Mouse (Mus musculus): ENCODE measurements around the gene Rps6ka5. TPM values are rescaled to one million over a fixed set of nuclear protein-coding genes. Genes with fewer than 3 reads are reported as not detected.
A peak's percentile ranks its signal among the peaks of the same experiment; 100 is the strongest.

Gene Rps6ka5
- polyA plus RNA-seq, 1 experiment from 2014 or later = 14.4 TPM

- H3K4me1 ChIP-seq (replicated peaks; ENCODE audit: control insufficient read depth, insufficient read depth, low read length) = peaks cover 6% of the 10 kb centered on the region; the same call in 1 of the 2 replicates
Measured at GRCm38 (mm10) chr12:100688177-100688576, 38.6 kb downstream of the Rps6ka5 start.

GRCm38 (mm10) chr12:100687001-100687400, 39.8 kb downstream of the Rps6ka5 start:
- H3K36me3 ChIP-seq (ENCODE audit: control insufficient read depth, insufficient read depth) = no peaks in the 10 kb centered on the region
- no peak for ATAC-seq
- WGBS = 64% methylated on average over 2 of the region's 2 CpGs
- H3K27ac ChIP-seq (ENCODE audit: low read length) = no peak overlapping the region
- no peaks in the 10 kb centered on the region for H3K27me3 ChIP-seq (replicated peaks; ENCODE audit: control insufficient read depth, insufficient read depth, low read length)
- peaks cover 4% of the 10 kb centered on the region; the same call in 1 of the 2 replicates for H3K4me1 ChIP-seq (replicated peaks; ENCODE audit: control insufficient read depth, insufficient read depth, low read length)
- H3K9me3 ChIP-seq (ENCODE audit: control insufficient read depth, low read length) = no peaks in the 10 kb centered on the region
- H3K4me3 ChIP-seq (replicated peaks; ENCODE audit: low read length) = no peak overlapping the region
- no peak overlapping the region for H3K4me2 ChIP-seq (ENCODE audit: low read length)
- H3K9ac ChIP-seq (replicated peaks; ENCODE audit: low read depth, low read length) = no peak overlapping the region

More at GRCm38 (mm10) chr12:100688177-100688576, 38.6 kb downstream of the Rps6ka5 start:
- Histone ChIP-seq H3K27ac (ENCODE audit: low read length) (no peak overlapping the region), H3K4me3 (replicated peaks; ENCODE audit: low read length) (no peak overlapping the region), H3K9me3 (ENCODE audit: control insufficient read depth, low read length) (no peaks in the 10 kb centered on the region), H3K36me3 (ENCODE audit: control insufficient read depth, insufficient read depth) (no peaks in the 10 kb centered on the region), H3K4me2 (ENCODE audit: low read length) (no peak overlapping the region), H3K9ac (replicated peaks; ENCODE audit: low read depth, low read length) (no peak overlapping the region), H3K27me3 (replicated peaks; ENCODE audit: control insufficient read depth, insufficient read depth, low read length) (no peaks in the 10 kb centered on the region)
- no peak for ATAC-seq

GRCm38 (mm10) chr12:100681752-100682151, 45.0 kb downstream of the Rps6ka5 start:
- H3K4me2 ChIP-seq (ENCODE audit: low read length) = no peak overlapping the region
- 84% methylated on average over 7 of the region's 7 CpGs for WGBS
- H3K4me1 ChIP-seq (replicated peaks; ENCODE audit: control insufficient read depth, insufficient read depth, low read length) = no peaks in the 10 kb centered on the region
- no peak overlapping the region for H3K27ac ChIP-seq (ENCODE audit: low read length)
- H3K4me3 ChIP-seq (replicated peaks; ENCODE audit: low read length) = no peak overlapping the region
- H3K9ac ChIP-seq (replicated peaks; ENCODE audit: low read depth, low read length) = no peak overlapping the region
- no peaks in the 10 kb centered on the region for H3K27me3 ChIP-seq (replicated peaks; ENCODE audit: control insufficient read depth, insufficient read depth, low read length)
- H3K36me3 ChIP-seq (ENCODE audit: control insufficient read depth, insufficient read depth) = no peaks in the 10 kb centered on the region
- no peaks in the 10 kb centered on the region for H3K9me3 ChIP-seq (ENCODE audit: control insufficient read depth, low read length)
- ATAC-seq = no peak

GRCm38 (mm10) chr12:100681241-100681640, 45.5 kb downstream of the Rps6ka5 start:
- no peak for ATAC-seq
- Histone ChIP-seq H3K36me3 (ENCODE audit: control insufficient read depth, insufficient read depth) (no peaks in the 10 kb centered on the region), H3K4me2 (ENCODE audit: low read length) (no peak overlapping the region), H3K4me1 (replicated peaks; ENCODE audit: control insufficient read depth, insufficient read depth, low read length) (no peaks in the 10 kb centered on the region), H3K9me3 (ENCODE audit: control insufficient read depth, low read length) (no peaks in the 10 kb centered on the region), H3K27ac (ENCODE audit: low read length) (no peak overlapping the region), H3K4me3 (replicated peaks; ENCODE audit: low read length) (no peak overlapping the region), H3K27me3 (replicated peaks; ENCODE audit: control insufficient read depth, insufficient read depth, low read length) (no peaks in the 10 kb centered on the region), H3K9ac (replicated peaks; ENCODE audit: low read depth, low read length) (no peak overlapping the region)
- WGBS = 61% methylated on average over 1 of the region's 1 CpGs

GRCm38 (mm10) chr12:100680676-100681075, 46.1 kb downstream of the Rps6ka5 start:
- Histone ChIP-seq H3K27me3 (replicated peaks; ENCODE audit: control insufficient read depth, insufficient read depth, low read length) (no peaks in the 10 kb centered on the region), H3K4me2 (ENCODE audit: low read length) (no peak overlapping the region), H3K27ac (ENCODE audit: low read length) (no peak overlapping the region), H3K9me3 (ENCODE audit: control insufficient read depth, low read length) (no peaks in the 10 kb centered on the region), H3K9ac (replicated peaks; ENCODE audit: low read depth, low read length) (no peak overlapping the region), H3K36me3 (ENCODE audit: control insufficient read depth, insufficient read depth) (no peaks in the 10 kb centered on the region), H3K4me1 (replicated peaks; ENCODE audit: control insufficient read depth, insufficient read depth, low read length) (no peaks in the 10 kb centered on the region), H3K4me3 (replicated peaks; ENCODE audit: low read length) (no peak overlapping the region)
- 68% methylated on average over 5 of the region's 5 CpGs for WGBS
- ATAC-seq = no peak

- no peak overlapping the region for H3K4me3 ChIP-seq (replicated peaks; ENCODE audit: low read length)
- no peak overlapping the region for H3K4me2 ChIP-seq (ENCODE audit: low read length)
- 82% methylated on average over 2 of the region's 2 CpGs for WGBS
- ATAC-seq = no peak
- no peak overlapping the region for H3K9ac ChIP-seq (replicated peaks; ENCODE audit: low read depth, low read length)
- no peaks in the 10 kb centered on the region; the same call in 1 of the 2 replicates for H3K36me3 ChIP-seq (ENCODE audit: control insufficient read depth, insufficient read depth)
- peaks cover 5% of the 10 kb centered on the region for H3K4me1 ChIP-seq (replicated peaks; ENCODE audit: control insufficient read depth, insufficient read depth, low read length)
- H3K27ac ChIP-seq (ENCODE audit: low read length) = no peak overlapping the region
- no peaks in the 10 kb centered on the region for H3K27me3 ChIP-seq (replicated peaks; ENCODE audit: control insufficient read depth, insufficient read depth, low read length)
- no peaks in the 10 kb centered on the region for H3K9me3 ChIP-seq (ENCODE audit: control insufficient read depth, low read length)
Measured at GRCm38 (mm10) chr12:100670647-100671199, 56.1 kb downstream of the Rps6ka5 start.

GRCm38 (mm10) chr12:100665294-100665693, 61.5 kb downstream of the Rps6ka5 start:
- no peak overlapping the region for H3K9ac ChIP-seq (replicated peaks; ENCODE audit: low read depth, low read length)
- H3K27ac ChIP-seq (ENCODE audit: low read length) = no peak overlapping the region
- peaks cover 5% of the 10 kb centered on the region for H3K4me1 ChIP-seq (replicated peaks; ENCODE audit: control insufficient read depth, insufficient read depth, low read length)
- no peaks in the 10 kb centered on the region for H3K9me3 ChIP-seq (ENCODE audit: control insufficient read depth, low read length)
- no peak overlapping the region for H3K4me3 ChIP-seq (replicated peaks; ENCODE audit: low read length)
- no peaks in the 10 kb centered on the region for H3K27me3 ChIP-seq (replicated peaks; ENCODE audit: control insufficient read depth, insufficient read depth, low read length)
- ATAC-seq = peak; percentile 94
- 64% methylated on average over 4 of the region's 4 CpGs for WGBS
- H3K36me3 ChIP-seq (ENCODE audit: control insufficient read depth, insufficient read depth) = no peaks in the 10 kb centered on the region
- no peak overlapping the region for H3K4me2 ChIP-seq (ENCODE audit: low read length)

GRCm38 (mm10) chr12:100660076-100660475, 66.7 kb downstream of the Rps6ka5 start:
- no peak overlapping the region for H3K27ac ChIP-seq (ENCODE audit: low read length)
- no peaks in the 10 kb centered on the region for H3K9me3 ChIP-seq (ENCODE audit: control insufficient read depth, low read length)
- H3K4me2 ChIP-seq (ENCODE audit: low read length) = no peak overlapping the region
- no peaks in the 10 kb centered on the region for H3K4me1 ChIP-seq (replicated peaks; ENCODE audit: control insufficient read depth, insufficient read depth, low read length)
- H3K36me3 ChIP-seq (ENCODE audit: control insufficient read depth, insufficient read depth) = no peaks in the 10 kb centered on the region
- WGBS = 82% methylated on average over 2 of the region's 2 CpGs
- no peak for ATAC-seq
- no peaks in the 10 kb centered on the region for H3K27me3 ChIP-seq (replicated peaks; ENCODE audit: control insufficient read depth, insufficient read depth, low read length)
- H3K4me3 ChIP-seq (replicated peaks; ENCODE audit: low read length) = no peak overlapping the region
- H3K9ac ChIP-seq (replicated peaks; ENCODE audit: low read depth, low read length) = no peak overlapping the region

GRCm38 (mm10) chr12:100655972-100656371, 70.8 kb downstream of the Rps6ka5 start:
- no peak overlapping the region for H3K27ac ChIP-seq (ENCODE audit: low read length)
- ATAC-seq = no peak
- H3K36me3 ChIP-seq (ENCODE audit: control insufficient read depth, insufficient read depth) = no peaks in the 10 kb centered on the region
- no peak overlapping the region for H3K4me2 ChIP-seq (ENCODE audit: low read length)
- H3K4me1 ChIP-seq (replicated peaks; ENCODE audit: control insufficient read depth, insufficient read depth, low read length) = no peaks in the 10 kb centered on the region
- H3K9ac ChIP-seq (replicated peaks; ENCODE audit: low read depth, low read length) = no peak overlapping the region
- no peaks in the 10 kb centered on the region for H3K9me3 ChIP-seq (ENCODE audit: control insufficient read depth, low read length)
- H3K27me3 ChIP-seq (replicated peaks; ENCODE audit: control insufficient read depth, insufficient read depth, low read length) = no peaks in the 10 kb centered on the region
- 91% methylated on average over 4 of the region's 4 CpGs for WGBS
- H3K4me3 ChIP-seq (replicated peaks; ENCODE audit: low read length) = no peak overlapping the region

- no peak for ATAC-seq
- no peaks in the 10 kb centered on the region for H3K36me3 ChIP-seq (ENCODE audit: control insufficient read depth, insufficient read depth)
- no peaks in the 10 kb centered on the region for H3K9me3 ChIP-seq (ENCODE audit: control insufficient read depth, low read length)
- H3K4me1 ChIP-seq (replicated peaks; ENCODE audit: control insufficient read depth, insufficient read depth, low read length) = no peaks in the 10 kb centered on the region
- no peak overlapping the region for H3K4me2 ChIP-seq (ENCODE audit: low read length)
- H3K27ac ChIP-seq (ENCODE audit: low read length) = no peak overlapping the region
- no peaks in the 10 kb centered on the region for H3K27me3 ChIP-seq (replicated peaks; ENCODE audit: control insufficient read depth, insufficient read depth, low read length)
- no peak overlapping the region for H3K4me3 ChIP-seq (replicated peaks; ENCODE audit: low read length)
- WGBS = 87% methylated on average over 1 of the region's 1 CpGs
- no peak overlapping the region for H3K9ac ChIP-seq (replicated peaks; ENCODE audit: low read depth, low read length)
Measured at GRCm38 (mm10) chr12:100641936-100642335, 84.8 kb downstream of the Rps6ka5 start.

Measured in forebrain, embryonic 16.5 days (tissue).